Mouse (Mus musculus) olfactory bulb, adult 2 months (tissue): ENCODE results near the gene Depdc1b.

Source experiments
- CTCF ChIP-seq: fragments of 200-500 bp; IDR thresholded peaks from 2 replicates; pipeline ENCODE4 v1.5.1; 2012; ENCODE audit warnings: low read depth, mild to moderate bottlenecking, low read length, moderate library complexity; ENCODE audit not compliant: insufficient read depth
- POLR2A ChIP-seq: fragments of 200-500 bp; IDR thresholded peaks from 2 replicates; pipeline ENCODE4 v1.6.1; 2012; ENCODE audit warnings: mild to moderate bottlenecking, low read depth, low read length, moderate library complexity; ENCODE audit not compliant: insufficient read depth

- TF ChIP-seq POLR2A = no peak
- TF ChIP-seq CTCF = peak; percentile 13; the same call in 1 of the 2 replicates
Measured at GRCm38 (mm10) chr13:108341585-108341984, 25.5 kb downstream of the Depdc1b start.
